Mouse (Mus musculus) forebrain, embryonic 13.5 days (tissue): ENCODE measurements around the gene Hhat. TPM values are rescaled to one million over a fixed set of nuclear protein-coding genes. Genes with fewer than 3 reads are reported as not detected.

Source experiments
- ATAC-seq: fragments of 200-750 bp; cut with Nextera tagmentation; 2 replicates; pipeline ENCODE4 v1.8.0; 2017
- H3K27ac ChIP-seq: fragments of 300-500 bp; sonication (generic); 2 replicates; pipeline ENCODE4 v1.5.1; 2015; ENCODE audit warnings: inconsistent platforms, mild to moderate bottlenecking, moderate library complexity
- H3K27me3 ChIP-seq: fragments of 300-500 bp; sonication (generic); 2 replicates; pipeline ENCODE4 v1.6.1; 2015; ENCODE audit warnings: mild to moderate bottlenecking, inconsistent platforms
- H3K36me3 ChIP-seq: fragments of 300-500 bp; sonication (generic); 2 replicates; pipeline ENCODE4 v1.6.1; 2015; ENCODE audit warnings: mild to moderate bottlenecking, inconsistent platforms; ENCODE audit not compliant: poor library complexity, severe bottlenecking
- H3K4me1 ChIP-seq: fragments of 300-500 bp; sonication (generic); 2 replicates; pipeline ENCODE4 v1.6.1; 2015; ENCODE audit warnings: inconsistent platforms
- H3K4me2 ChIP-seq: fragments of 300-500 bp; sonication (generic); 2 replicates; pipeline ENCODE4 v1.6.1; 2015; ENCODE audit warnings: inconsistent platforms, mild to moderate bottlenecking, moderate library complexity
- H3K4me3 ChIP-seq: fragments of 300-500 bp; sonication (generic); 2 replicates; pipeline ENCODE4 v1.5.1; 2015; ENCODE audit warnings: mild to moderate bottlenecking, inconsistent platforms
- H3K9ac ChIP-seq: fragments of 300-500 bp; sonication (generic); 2 replicates; pipeline ENCODE4 v1.6.1; 2015; ENCODE audit warnings: mild to moderate bottlenecking, inconsistent platforms
- H3K9me3 ChIP-seq: fragments of 300-500 bp; sonication (generic); replicated peaks from 2 replicates; pipeline ENCODE4 v1.6.1; 2016; ENCODE audit warnings: inconsistent platforms
- WGBS: fragments of 180-500 bp; shearing (Covaris S2); methylation state at CpG from one replicate; pipeline ENCODE4 v1.1.7; 2015; 5-methylcytosine and 5-hydroxymethylcytosine counted together
- polyA plus RNA-seq: library from polyadenylated mRNA; unstranded; fragments of >200 nt; fragmentation: Nextera tagmentation; extraction: Ambion mirVana; gene quantifications from 2 replicates; pipeline ENCODE4 v1.2.1, GENCODE M21; 2015

Hhat gene
- polyA plus RNA-seq, 1 experiment from 2014 or later = 2.6 TPM

GRCm38 (mm10) chr1:192778869-192779514 is 8.0 kb upstream of the Hhat start:
- no peak for ATAC-seq
- H3K4me1 ChIP-seq = no peaks in the 10 kb centered on the region
- no peak overlapping the region for H3K4me2 ChIP-seq
- no peak overlapping the region for H3K4me3 ChIP-seq
- H3K36me3 ChIP-seq = no peaks in the 10 kb centered on the region
- H3K27me3 ChIP-seq = 0 out of 2 replicates have a peak, but pooled peaks cover 6% of the 10 kb centered on the region
- no peaks in the 10 kb centered on the region for H3K9me3 ChIP-seq
- no peak overlapping the region for H3K9ac ChIP-seq
- WGBS = 71% methylated on average over 6 of the region's 6 CpGs
- H3K27ac ChIP-seq = no peak overlapping the region

DNA sequence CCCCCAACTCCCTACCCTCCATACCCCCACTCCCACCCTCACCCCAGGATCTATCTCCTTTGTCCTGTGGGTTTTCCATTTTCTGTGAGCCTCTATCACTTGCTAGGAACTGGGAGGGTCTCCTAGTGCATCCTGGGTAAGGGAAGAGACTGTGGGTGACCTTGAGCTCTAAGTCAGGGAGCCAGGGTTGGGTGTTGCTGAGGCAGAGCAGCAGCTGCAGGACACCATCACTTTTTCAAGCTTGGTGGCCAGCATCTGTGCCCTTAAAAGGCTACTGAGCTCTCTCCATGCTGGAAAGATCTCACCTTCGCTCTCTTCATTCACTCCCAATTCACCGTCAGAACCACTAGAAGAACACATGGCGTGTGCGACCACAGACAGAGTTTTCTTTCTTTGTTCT is 7.2 kb upstream of the Hhat start:
- no peaks in the 10 kb centered on the region for H3K9me3 ChIP-seq
- H3K27ac ChIP-seq = no peak overlapping the region
- 0 out of 2 replicates have a peak, but pooled peaks cover 6% of the 10 kb centered on the region for H3K27me3 ChIP-seq
- WGBS = 93% methylated on average over 4 of the region's 4 CpGs
- no peak overlapping the region for H3K4me2 ChIP-seq
- H3K4me3 ChIP-seq = no peak overlapping the region
- H3K36me3 ChIP-seq = no peaks in the 10 kb centered on the region
- no peak overlapping the region for H3K9ac ChIP-seq
- H3K4me1 ChIP-seq = no peaks in the 10 kb centered on the region
- ATAC-seq = no peak

GRCm38 (mm10) chr1:192770130-192770494 is 911 bp downstream of the Hhat start:
- peak overlapping the region; percentile 86 for H3K4me2 ChIP-seq
- WGBS = 11% methylated on average over 10 of the region's 10 CpGs
- peak overlapping the region; percentile 66 for H3K4me3 ChIP-seq
- peak; percentile 90 for ATAC-seq
- H3K4me1 ChIP-seq = peaks cover 12% of the 10 kb centered on the region
- H3K27me3 ChIP-seq = no peaks in the 10 kb centered on the region
- no peaks in the 10 kb centered on the region for H3K9me3 ChIP-seq
- peak overlapping the region; percentile 85 for H3K27ac ChIP-seq
- H3K9ac ChIP-seq = peak overlapping the region; percentile 91
- H3K36me3 ChIP-seq = no peaks in the 10 kb centered on the region

GRCm38 (mm10) chr1:192765531-192765930 is 5.5 kb downstream of the Hhat start:
- peaks cover 11% of the 10 kb centered on the region for H3K4me1 ChIP-seq
- H3K4me3 ChIP-seq = no peak overlapping the region
- H3K27me3 ChIP-seq = no peaks in the 10 kb centered on the region
- H3K4me2 ChIP-seq = no peak overlapping the region
- WGBS = 41% methylated on average over 4 of the region's 4 CpGs
- no peaks in the 10 kb centered on the region for H3K36me3 ChIP-seq
- no peak overlapping the region for H3K27ac ChIP-seq
- no peaks in the 10 kb centered on the region for H3K9me3 ChIP-seq
- no peak for ATAC-seq
- H3K9ac ChIP-seq = no peak overlapping the region

DNA sequence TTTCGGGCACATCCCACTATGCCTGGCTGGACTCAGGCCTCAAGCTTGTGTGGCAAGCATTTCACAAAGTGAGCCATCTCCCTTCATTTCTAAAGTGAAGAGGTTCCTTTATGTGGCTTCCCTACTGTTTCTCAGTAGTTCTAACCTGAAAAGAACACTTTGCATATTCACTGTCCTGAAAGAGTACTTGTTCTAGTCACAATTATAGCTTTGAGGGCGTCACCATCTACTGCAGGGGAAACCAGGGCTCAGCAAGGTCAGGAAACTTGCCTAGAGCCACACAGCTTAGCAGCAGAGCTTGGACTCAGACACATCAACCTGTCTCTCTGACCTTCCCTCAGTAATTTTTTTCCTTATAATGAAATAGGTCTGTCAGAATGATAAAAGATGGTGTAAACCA is 6.5 kb downstream of the Hhat start:
- Histone ChIP-seq H3K4me2 (no peak overlapping the region), H3K27me3 (no peaks in the 10 kb centered on the region), H3K9ac (no peak overlapping the region), H3K4me1 (peaks cover under 1% of the 10 kb centered on the region), H3K9me3 (no peaks in the 10 kb centered on the region), H3K4me3 (no peak overlapping the region), H3K36me3 (no peaks in the 10 kb centered on the region), H3K27ac (no peak overlapping the region)
- ATAC-seq = no peak
- WGBS = 63% methylated on average over 2 of the region's 2 CpGs

DNA sequence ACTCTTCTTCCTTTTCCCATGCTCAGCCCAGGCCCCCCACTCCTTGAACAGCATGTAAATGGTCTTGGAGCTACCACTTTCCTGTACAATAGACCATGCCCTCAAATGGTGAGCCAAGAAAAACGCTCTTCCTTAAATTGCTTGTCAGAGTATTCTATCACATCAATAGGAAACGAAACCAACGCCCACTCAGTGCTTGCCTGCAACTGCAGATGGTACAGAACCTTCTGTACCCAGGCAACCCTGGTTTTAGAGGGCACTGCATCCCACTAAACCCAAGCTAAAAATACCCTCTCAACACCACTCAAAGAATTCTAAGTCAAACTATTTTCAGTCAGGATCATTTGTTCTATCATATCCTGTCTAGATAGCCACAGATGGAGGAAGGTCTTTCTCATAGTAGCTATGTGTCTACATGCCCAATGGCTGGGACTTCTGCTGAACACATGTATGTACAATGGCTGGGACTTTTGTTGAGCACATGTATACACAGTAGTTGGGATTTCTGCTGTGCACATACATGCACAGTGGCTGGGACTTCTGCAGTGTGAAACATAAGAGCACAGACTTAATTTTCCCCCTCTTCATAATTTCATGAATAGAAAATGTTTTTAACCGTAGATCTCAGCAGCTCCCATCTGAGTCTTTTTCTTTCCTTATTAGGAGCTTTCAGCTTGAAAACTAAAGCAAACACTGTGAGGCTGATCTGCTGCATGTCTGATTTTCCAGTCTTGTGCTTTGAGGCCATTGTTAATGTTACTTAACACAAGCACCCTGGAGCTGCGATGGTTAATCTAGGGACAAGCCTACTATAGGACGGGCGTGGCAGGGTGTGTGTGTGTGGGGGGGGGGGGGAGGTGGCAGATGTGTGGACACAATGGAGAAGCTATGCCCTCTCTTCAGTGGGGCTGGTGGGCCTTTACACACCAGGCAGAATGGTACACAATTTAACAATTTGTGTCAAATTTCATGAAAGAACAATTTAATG is 7.8 kb downstream of the Hhat start:
- H3K9ac ChIP-seq = no peak overlapping the region
- H3K4me3 ChIP-seq = no peak overlapping the region
- no peak overlapping the region for H3K4me2 ChIP-seq
- 60% methylated on average over 7 of the region's 7 CpGs for WGBS
- H3K27me3 ChIP-seq = no peaks in the 10 kb centered on the region
- H3K4me1 ChIP-seq = no peaks in the 10 kb centered on the region
- H3K36me3 ChIP-seq = no peaks in the 10 kb centered on the region
- no peak for ATAC-seq
- H3K9me3 ChIP-seq = no peaks in the 10 kb centered on the region
- no peak overlapping the region for H3K27ac ChIP-seq

GRCm38 (mm10) chr1:192756674-192757073 is 14.3 kb downstream of the Hhat start:
- no peak overlapping the region for H3K4me3 ChIP-seq
- H3K27ac ChIP-seq = peak overlapping the region; percentile 69; the same call in 1 of the 2 replicates
- 0 out of 2 replicates have a peak overlapping the region, but pooled peaks have one; percentile 10 for H3K9ac ChIP-seq
- H3K9me3 ChIP-seq = no peaks in the 10 kb centered on the region
- H3K36me3 ChIP-seq = no peaks in the 10 kb centered on the region
- 88% methylated on average over 7 of the region's 7 CpGs for WGBS
- no peaks in the 10 kb centered on the region for H3K27me3 ChIP-seq
- ATAC-seq = no peak
- no peak overlapping the region for H3K4me2 ChIP-seq
- peaks cover 28% of the 10 kb centered on the region for H3K4me1 ChIP-seq

DNA sequence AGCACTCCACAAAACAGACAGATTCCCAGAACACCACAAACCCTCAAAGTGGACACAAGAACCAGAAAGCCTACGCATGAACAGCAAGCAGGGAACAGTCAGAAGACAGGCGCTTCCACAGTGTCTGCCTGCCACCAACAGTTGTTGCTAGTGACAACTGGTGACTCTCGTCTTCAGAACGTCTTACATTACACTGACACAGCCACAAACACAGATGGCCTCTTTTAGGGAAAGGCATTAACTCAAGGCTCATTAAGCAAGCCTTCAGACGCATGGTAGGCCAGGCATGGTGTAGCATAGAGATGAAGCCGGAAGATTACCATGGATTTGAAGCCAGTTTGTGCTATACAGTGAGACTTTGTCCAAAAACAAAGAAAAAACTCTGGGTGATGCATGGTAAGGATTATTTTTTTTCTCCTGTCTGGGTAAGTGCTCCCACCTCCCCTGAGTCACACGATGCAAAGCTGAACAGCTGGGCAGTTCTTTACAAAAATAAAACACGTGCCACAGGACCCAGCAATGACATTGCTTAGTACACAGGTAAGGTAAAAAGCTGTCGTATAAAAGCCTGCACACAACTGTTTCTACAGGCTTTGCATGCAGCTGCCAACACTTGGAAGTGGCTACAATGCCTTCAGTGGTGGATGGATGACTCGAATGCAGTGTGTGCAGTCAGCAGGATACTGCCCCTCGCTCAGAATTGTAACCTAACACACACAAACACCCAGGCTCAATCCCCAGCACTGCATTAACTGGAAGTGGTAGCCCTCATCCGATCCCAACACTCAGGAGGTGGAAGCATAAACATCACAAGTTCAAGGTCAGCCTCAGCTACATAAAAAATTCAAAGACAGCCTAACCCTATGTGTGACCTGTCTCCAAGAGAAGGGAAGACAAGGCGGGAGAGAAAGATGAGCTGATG is 15.1 kb downstream of the Hhat start:
- H3K36me3 ChIP-seq = no peaks in the 10 kb centered on the region
- WGBS = 35% methylated on average over 13 of the region's 13 CpGs
- no peak overlapping the region for H3K4me3 ChIP-seq
- H3K9me3 ChIP-seq = no peaks in the 10 kb centered on the region
- H3K4me2 ChIP-seq = peak overlapping the region; percentile 17; the same call in 1 of the 2 replicates
- 0 out of 2 replicates have a peak overlapping the region, but pooled peaks have one; percentile 10 for H3K9ac ChIP-seq
- peak overlapping the region; percentile 69 for H3K27ac ChIP-seq
- H3K27me3 ChIP-seq = no peaks in the 10 kb centered on the region
- H3K4me1 ChIP-seq = peaks cover 28% of the 10 kb centered on the region
- peak; percentile 96 for ATAC-seq

GRCm38 (mm10) chr1:192755246-192755645 is 15.8 kb downstream of the Hhat start:
- Histone ChIP-seq H3K36me3 (no peaks in the 10 kb centered on the region), H3K9ac (0 out of 2 replicates have a peak overlapping the region, but pooled peaks have one; percentile 6), H3K4me1 (peaks cover 28% of the 10 kb centered on the region), H3K9me3 (no peaks in the 10 kb centered on the region), H3K4me3 (no peak overlapping the region), H3K27me3 (no peaks in the 10 kb centered on the region), H3K27ac (peak overlapping the region; percentile 69), H3K4me2 (peak overlapping the region; percentile 17; the same call in 1 of the 2 replicates)
- ATAC-seq = peak; percentile 69
- WGBS = 44% methylated on average over 13 of the region's 13 CpGs

- H3K4me1 ChIP-seq = peaks cover 32% of the 10 kb centered on the region
- H3K27ac ChIP-seq = no peak overlapping the region
- no peaks in the 10 kb centered on the region for H3K36me3 ChIP-seq
- no peaks in the 10 kb centered on the region for H3K9me3 ChIP-seq
- H3K27me3 ChIP-seq = no peaks in the 10 kb centered on the region
- no peak overlapping the region for H3K4me3 ChIP-seq
- no peak overlapping the region for H3K9ac ChIP-seq
- no peak overlapping the region for H3K4me2 ChIP-seq
- no peak for ATAC-seq
- 91% methylated on average over 4 of the region's 4 CpGs for WGBS
Observed at GRCm38 (mm10) chr1:192754268-192754667, 16.8 kb downstream of the Hhat start.
